Mouse (Mus musculus) cerebellum, adult 2 months (tissue): Measurements from ENCODE around the gene Lat. TPM values are rescaled to one million over a fixed set of nuclear protein-coding genes. Genes with fewer than 3 reads are reported as not detected.
A peak's percentile ranks its signal among the peaks of the same experiment; 100 is the strongest.

Source experiments
- DNase-seq, 2 experiments: peaks; one replicate each; pipeline ENCODE4 v3.0.0; 2021
- H3K27ac ChIP-seq: fragments of 200-500 bp; 2 replicates; pipeline ENCODE4 v1.5.1; 2012; ENCODE audit warnings: low read length, control low read depth, inconsistent platforms; ENCODE audit not compliant: insufficient read depth
- H3K27me3 ChIP-seq: fragments of 200-500 bp; 2 replicates; pipeline ENCODE4 v1.6.1; 2012; ENCODE audit warnings: inconsistent platforms, mild to moderate bottlenecking, low read length, moderate library complexity; ENCODE audit not compliant: control insufficient read depth, insufficient read depth
- H3K4me1 ChIP-seq: fragments of 200-500 bp; 2 replicates; pipeline ENCODE4 v1.6.1; 2011; ENCODE audit warnings: low read length; ENCODE audit not compliant: control insufficient read depth, insufficient read depth
- H3K4me3 ChIP-seq: fragments of 200-500 bp; replicated peaks from 2 replicates; pipeline ENCODE3; 2011; ENCODE audit warnings: mild to moderate bottlenecking, low read depth, low read length, control low read depth; ENCODE audit not compliant: insufficient read depth
- CTCF ChIP-seq: fragments of 200-500 bp; IDR thresholded peaks from 2 replicates; pipeline ENCODE4 v1.5.1; 2011; ENCODE audit warnings: low read depth, mild to moderate bottlenecking, control low read depth, low read length, moderate library complexity, borderline replicate concordance; ENCODE audit not compliant: insufficient read depth
- POLR2A ChIP-seq: fragments of 200-500 bp; IDR thresholded peaks from 2 replicates; pipeline ENCODE4 v1.6.1; 2011; ENCODE audit warnings: low read length, control low read depth, borderline replicate concordance; ENCODE audit not compliant: insufficient read depth
- WGBS: fragments of 180-500 bp; shearing (Covaris S2); methylation state at CpG from one replicate; pipeline ENCODE4 v1.1.7; 2018; 5-methylcytosine and 5-hydroxymethylcytosine counted together
- polyA plus RNA-seq: library from polyadenylated mRNA; depleted of rRNA; stranded (reverse); fragments of >200 nt; gene quantifications from 2 replicates; pipeline ENCODE4 v1.2.3, GENCODE M21; 2012

Gene Lat
- polyA plus RNA-seq, 1 experiment, result 1.6 TPM

GRCm38 (mm10) chr7:126377278-126378158, 8.1 kb upstream of the Lat start, which contains the start of gene Spns1:
TSS of gene Spns1 (minus strand) at chr7:126377450.
- peak within 1 kb of the TSS; percentile 98 for H3K4me3 ChIP-seq
- H3K4me1 ChIP-seq, result peaks cover 4% of the 10 kb centered on the region; the same call in 1 of the 2 replicates
- H3K27ac ChIP-seq, result peak within 1 kb of the TSS; percentile 78
- peak; percentile 77 for TF ChIP-seq CTCF
- peak; percentile 81 for TF ChIP-seq POLR2A
- whole genome bisulfite sequencing, result 1% methylated on average over 33 of the region's 33 CpGs
- DNase-seq, result peak; percentile 97 to 98
- H3K27me3 ChIP-seq, result no peaks in the 10 kb centered on the region

GRCm38 (mm10) chr7:126376903-126377277, 7.5 kb upstream of the Lat start:
- Histone ChIP-seq H3K27ac (peak overlapping the region; percentile 37; the same call in 1 of the 2 replicates), H3K27me3 (no peaks in the 10 kb centered on the region), H3K4me3 (peak overlapping the region; percentile 98), H3K4me1 (peaks cover 4% of the 10 kb centered on the region; the same call in 1 of the 2 replicates)
- no peak for TF ChIP-seq POLR2A
- TF ChIP-seq CTCF, result no peak
- no peak for DNase-seq
- 1% methylated on average over 27 of the region's 27 CpGs for WGBS

GRCm38 (mm10) chr7:126375012-126375411, 5.6 kb upstream of the Lat start:
- 77% methylated on average over 5 of the region's 5 CpGs for WGBS

GRCm38 (mm10) chr7:126374526-126374925, 5.2 kb upstream of the Lat start:
- Histone ChIP-seq H3K27ac (no peak overlapping the region), H3K27me3 (no peaks in the 10 kb centered on the region), H3K4me1 (peaks cover 4% of the 10 kb centered on the region; the same call in 1 of the 2 replicates), H3K4me3 (no peak overlapping the region)
- no peak for TF ChIP-seq POLR2A
- TF ChIP-seq CTCF, result no peak
- DNase-seq, result no peak
- WGBS, result 80% methylated on average over 6 of the region's 6 CpGs

More at GRCm38 (mm10) chr7:126375012-126375411, 5.6 kb upstream of the Lat start:
- Histone ChIP-seq H3K4me3 (no peak overlapping the region), H3K4me1 (peaks cover 4% of the 10 kb centered on the region; the same call in 1 of the 2 replicates), H3K27ac (no peak overlapping the region), H3K27me3 (no peaks in the 10 kb centered on the region)
- DNase-seq, result no peak
- TF ChIP-seq POLR2A (no peak), CTCF (no peak; the same call in 1 of the 2 replicates)

- Histone ChIP-seq H3K4me1 (peaks cover 4% of the 10 kb centered on the region; the same call in 1 of the 2 replicates), H3K4me3 (no peak overlapping the region), H3K27me3 (no peaks in the 10 kb centered on the region), H3K27ac (no peak overlapping the region)
- TF ChIP-seq CTCF (no peak), POLR2A (no peak)
- no peak for DNase-seq
- 85% methylated on average over 9 of the region's 9 CpGs for WGBS
Observed at GRCm38 (mm10) chr7:126373007-126373406, 3.6 kb upstream of the Lat start.

- 88% methylated on average over 8 of the region's 8 CpGs for WGBS
- Histone ChIP-seq H3K27me3 (no peaks in the 10 kb centered on the region), H3K4me1 (no peaks in the 10 kb centered on the region)
Observed at GRCm38 (mm10) chr7:126368367-126368766, 1.0 kb downstream of the Lat start.

GRCm38 (mm10) chr7:126367636-126368035, 1.7 kb downstream of the Lat start:
- no peak for DNase-seq

More at GRCm38 (mm10) chr7:126368367-126368766, 1.0 kb downstream of the Lat start:
- Histone ChIP-seq H3K27ac (no peak overlapping the region), H3K4me3 (no peak overlapping the region)
- no peak for DNase-seq
- TF ChIP-seq POLR2A, result no peak

GRCm38 (mm10) chr7:126363038-126363437, 6.3 kb downstream of the Lat start:
- H3K27me3 ChIP-seq, result no peaks in the 10 kb centered on the region
- H3K4me1 ChIP-seq, result no peaks in the 10 kb centered on the region
- no peak overlapping the region for H3K4me3 ChIP-seq
- 73% methylated on average over 6 of the region's 6 CpGs for WGBS
- no peak for DNase-seq
- no peak overlapping the region for H3K27ac ChIP-seq
- TF ChIP-seq CTCF (no peak), POLR2A (no peak)

More at GRCm38 (mm10) chr7:126367636-126368035, 1.7 kb downstream of the Lat start:
- Histone ChIP-seq H3K4me3 (no peak overlapping the region), H3K27ac (no peak overlapping the region), H3K4me1 (no peaks in the 10 kb centered on the region), H3K27me3 (no peaks in the 10 kb centered on the region)
- TF ChIP-seq CTCF (no peak), POLR2A (no peak)
- WGBS, result 86% methylated on average over 10 of the region's 10 CpGs
